Mouse (Mus musculus): ENCODE measurements around the gene Rpap2. TPM values are rescaled to one million over a fixed set of nuclear protein-coding genes. Genes with fewer than 3 reads are reported as not detected.

The Rpap2 gene
- total and polyA plus RNA-seq, 3 experiments, result 10.8 to 13.8 TPM; not detected in 1

DNA sequence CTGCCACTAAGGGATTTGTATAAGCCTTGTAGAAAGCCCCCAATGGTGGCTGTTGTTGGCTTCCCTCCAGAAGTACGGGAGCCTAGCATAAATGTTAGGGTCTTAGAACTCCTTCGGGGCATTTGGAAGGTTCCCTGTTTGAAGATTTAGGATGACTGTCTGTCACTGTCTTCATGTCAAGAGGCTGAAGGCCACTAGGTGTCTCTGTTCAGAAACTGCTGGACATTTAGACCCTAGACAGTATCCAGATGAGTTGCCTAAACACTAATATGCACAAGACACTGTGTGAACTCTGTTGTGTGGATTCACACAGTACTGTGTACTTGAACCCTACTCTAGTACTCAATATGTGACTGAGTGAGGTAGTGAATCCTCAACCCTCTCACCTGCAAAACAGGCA lies 87.2 kb downstream of the Rpap2 start:
- no peak overlapping the region for H3K4me3 ChIP-seq (ENCODE audit: control insufficient read depth in 1 of 2, insufficient read depth in 1 of 2, low read depth in 2 of 2, low read length in 2 of 2)
- H3K4me1 ChIP-seq (ENCODE audit: control insufficient read depth in 1 of 2, insufficient read depth in 2 of 2, low read length in 2 of 2), result peaks cover 0 to 4% of the 10 kb centered on the region in 2 experiments; a peak in 3 of 4 replicates
- peak; percentile 31 for DNase-seq (ENCODE audit: low read depth, low spot score)
- no peaks in the 10 kb centered on the region for H3K9me3 ChIP-seq (replicated peaks; ENCODE audit: insufficient read depth, low read length)
- no peak overlapping the region for H3K27ac ChIP-seq (ENCODE audit: control insufficient read depth, low read depth, low read length)
- no peaks in the 10 kb centered on the region for H3K27me3 ChIP-seq (ENCODE audit: control insufficient read depth in 1 of 2, insufficient read depth in 2 of 2, low read length in 2 of 2)
- H3K9ac ChIP-seq (ENCODE audit: control insufficient read depth, low read depth, low read length, poor library complexity, severe bottlenecking), result no peak overlapping the region
- H3K36me3 ChIP-seq (ENCODE audit: control insufficient read depth in 1 of 2, insufficient read depth in 2 of 2, low read length in 2 of 2), result peaks cover 0 to 3% of the 10 kb centered on the region in 2 experiments; a peak in 1 of 4 replicates
- H3K79me2 ChIP-seq (ENCODE audit: control insufficient read depth, insufficient read depth, low read length, poor library complexity), result no peaks in the 10 kb centered on the region
- TF ChIP-seq UBTF (IDR thresholded peaks at IDR 0.05; ENCODE audit: borderline replicate concordance, insufficient read depth, low read depth, low read length), result no peak
- no peak for TF ChIP-seq BHLHE40 (IDR thresholded peaks at IDR 0.05; ENCODE audit: borderline replicate concordance, low read depth, low read length)
- no peak for TF ChIP-seq MAX (IDR thresholded peaks at IDR 0.05; ENCODE audit: low read length)
- TF ChIP-seq E2F4 (IDR thresholded peaks at IDR 0.05; ENCODE audit: borderline replicate concordance, low read depth, low read length), result no peak
- TF ChIP-seq CTCF (IDR thresholded peaks at IDR 0.05 in 2 of 3, conservative IDR thresholded peaks at IDR 0.05 in 1 of 3; ENCODE audit: control insufficient read depth in 1 of 3, insufficient read depth in 1 of 3, low read depth in 2 of 3, low read length in 3 of 3, poor library complexity in 1 of 3, severe bottlenecking in 1 of 3), result peak in 2 of 3 experiments; percentile 29 to 55; a peak in 4 of 6 replicates
- peak; percentile 64 for TF ChIP-seq SMC3 (IDR thresholded peaks at IDR 0.05; ENCODE audit: low read depth, low read length)
- TF ChIP-seq ZC3H11A (IDR thresholded peaks at IDR 0.05; ENCODE audit: low read depth, low read length), result peak; percentile 46; the same call in 1 of the 2 replicates
- TF ChIP-seq ZMIZ1 (IDR thresholded peaks at IDR 0.05; ENCODE audit: low read depth, low read length), result no peak
- peak; percentile 53 for TF ChIP-seq RAD21 (IDR thresholded peaks at IDR 0.05; ENCODE audit: low read depth, low read length)
- no peak for TF ChIP-seq MYC (IDR thresholded peaks at IDR 0.05; ENCODE audit: low read depth, low read length)

GRCm38 (mm10) chr5:107687161-107687560 lies 90.0 kb downstream of the Rpap2 start:
- H3K27ac ChIP-seq (ENCODE audit: control insufficient read depth, low read depth, low read length), result no peak overlapping the region
- no peak for TF ChIP-seq TAL1 (IDR thresholded peaks at IDR 0.05; ENCODE audit: low read length)
- no peak for TF ChIP-seq POLR2AphosphoS5 (IDR thresholded peaks at IDR 0.05; ENCODE audit: borderline replicate concordance, low read depth, low read length)
- no peak for TF ChIP-seq MAFK (IDR thresholded peaks at IDR 0.05; ENCODE audit: borderline replicate concordance, low read depth, low read length)
- TF ChIP-seq KAT2A (conservative IDR thresholded peaks at IDR 0.05; ENCODE audit: low read depth, low read length), result no peak
- no peak for TF ChIP-seq CTCF (IDR thresholded peaks at IDR 0.05 in 2 of 3, conservative IDR thresholded peaks at IDR 0.05 in 1 of 3; ENCODE audit: control insufficient read depth in 1 of 3, insufficient read depth in 1 of 3, low read depth in 2 of 3, low read length in 3 of 3, poor library complexity in 1 of 3, severe bottlenecking in 1 of 3)
- TF ChIP-seq ZKSCAN1 (IDR thresholded peaks at IDR 0.05; ENCODE audit: low read depth, low read length), result no peak
- TF ChIP-seq USF1 (IDR thresholded peaks at IDR 0.05; ENCODE audit: low read depth, low read length), result no peak
- no peak for TF ChIP-seq POLR2A (IDR thresholded peaks at IDR 0.05; ENCODE audit: control insufficient read depth in 1 of 2, insufficient read depth in 1 of 2, low read depth in 1 of 2, low read length in 2 of 2, poor library complexity in 1 of 2)
- TF ChIP-seq SMC3 (IDR thresholded peaks at IDR 0.05; ENCODE audit: low read depth, low read length), result no peak
- no peak for TF ChIP-seq ZC3H11A (IDR thresholded peaks at IDR 0.05; ENCODE audit: low read depth, low read length)
- no peak for TF ChIP-seq ETS1 (IDR thresholded peaks at IDR 0.05; ENCODE audit: low read depth, low read length)
- TF ChIP-seq UBTF (IDR thresholded peaks at IDR 0.05; ENCODE audit: borderline replicate concordance, insufficient read depth, low read depth, low read length), result no peak
- TF ChIP-seq CHD1 (IDR thresholded peaks at IDR 0.05; ENCODE audit: low read depth, low read length), result no peak
- TF ChIP-seq MEF2A (IDR thresholded peaks at IDR 0.05; ENCODE audit: extremely low read depth, insufficient replicate concordance, low read depth, low read length, poor library complexity, severe bottlenecking), result no peak
- TF ChIP-seq RCOR1 (IDR thresholded peaks at IDR 0.05; ENCODE audit: low read depth, low read length), result no peak
- TF ChIP-seq USF2 (IDR thresholded peaks at IDR 0.05; ENCODE audit: borderline replicate concordance in 1 of 2, insufficient read depth in 1 of 2, low read depth in 1 of 2, low read length in 2 of 2), result no peak
- TF ChIP-seq NRF1 (IDR thresholded peaks at IDR 0.05; ENCODE audit: insufficient read depth, low read depth, low read length, poor library complexity, severe bottlenecking), result no peak
- TF ChIP-seq TCF12 (IDR thresholded peaks at IDR 0.05; ENCODE audit: low read depth, low read length), result no peak
- TF ChIP-seq MAZ (IDR thresholded peaks at IDR 0.05; ENCODE audit: low read depth, low read length), result no peak
- no peak for TF ChIP-seq TBP (IDR thresholded peaks at IDR 0.05; ENCODE audit: low read depth, low read length)
- no peak overlapping the region for H3K4me3 ChIP-seq (ENCODE audit: control insufficient read depth in 1 of 2, insufficient read depth in 1 of 2, low read depth in 2 of 2, low read length in 2 of 2)
- peaks cover 0 to 2% of the 10 kb centered on the region in 2 experiments; a peak in 1 of 4 replicates for H3K27me3 ChIP-seq (ENCODE audit: control insufficient read depth in 1 of 2, insufficient read depth in 2 of 2, low read length in 2 of 2)
- no peaks in the 10 kb centered on the region for H3K79me2 ChIP-seq (ENCODE audit: control insufficient read depth, insufficient read depth, low read length, poor library complexity)
- H3K9me3 ChIP-seq (replicated peaks; ENCODE audit: insufficient read depth, low read length), result no peaks in the 10 kb centered on the region
- peaks cover 0 to 4% of the 10 kb centered on the region in 2 experiments; a peak in 3 of 4 replicates for H3K4me1 ChIP-seq (ENCODE audit: control insufficient read depth in 1 of 2, insufficient read depth in 2 of 2, low read length in 2 of 2)
- no peak overlapping the region for H3K9ac ChIP-seq (ENCODE audit: control insufficient read depth, low read depth, low read length, poor library complexity, severe bottlenecking)
- peaks cover 0 to 3% of the 10 kb centered on the region in 2 experiments; a peak in 1 of 4 replicates for H3K36me3 ChIP-seq (ENCODE audit: control insufficient read depth in 1 of 2, insufficient read depth in 2 of 2, low read length in 2 of 2)
- DNase-seq (ENCODE audit: low read depth, low spot score), result no peak

Data from MEL (cell line).